Mouse (Mus musculus): ENCODE measurements around the gene Cdh22. TPM values are rescaled to one million over a fixed set of nuclear protein-coding genes. Genes with fewer than 3 reads are reported as not detected.

Cdh22 gene
- polyA plus RNA-seq, 1 experiment: 0.19 TPM

DNA sequence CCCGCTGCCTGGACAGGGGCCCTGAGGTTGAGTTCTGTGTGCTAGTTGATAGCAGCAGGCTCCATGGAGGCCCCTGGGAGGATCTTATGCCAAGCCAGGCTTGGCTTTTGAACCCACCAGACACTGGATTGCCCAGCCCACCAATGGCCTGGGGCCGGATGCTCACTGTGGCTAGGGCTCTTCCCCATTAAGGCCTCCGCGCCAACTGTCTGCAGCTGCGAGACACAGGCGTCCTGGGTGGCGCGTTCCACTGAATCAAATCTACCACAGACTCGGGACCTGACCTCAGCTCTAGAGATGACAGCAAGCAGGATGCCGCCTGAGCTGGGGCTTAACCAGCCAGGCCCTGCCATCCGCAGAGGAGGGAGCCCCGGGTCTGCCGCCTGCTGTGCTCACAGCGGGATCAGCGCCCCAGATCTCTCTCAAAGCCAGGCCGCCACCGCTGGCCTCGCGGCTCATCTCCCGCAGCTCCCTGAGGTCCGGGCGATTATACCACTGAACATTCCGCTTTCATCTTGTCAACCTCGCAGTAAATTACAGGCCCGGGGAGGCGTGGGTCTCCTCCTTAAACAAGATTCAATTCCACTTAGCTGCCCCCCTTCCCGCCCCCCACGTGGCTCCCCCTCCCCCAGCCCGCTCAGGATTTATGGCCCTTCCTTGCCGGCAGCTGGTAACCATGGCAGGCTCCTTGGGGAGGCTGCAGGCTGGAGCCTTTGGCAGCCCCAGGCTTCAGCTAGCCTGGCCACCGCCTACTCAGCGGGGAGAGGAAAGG lies 39.1 kb downstream of the Cdh22 start:
- H3K4me3 ChIP-seq (ENCODE audit: insufficient read depth, low read depth, low read length): no peak overlapping the region

DNA sequence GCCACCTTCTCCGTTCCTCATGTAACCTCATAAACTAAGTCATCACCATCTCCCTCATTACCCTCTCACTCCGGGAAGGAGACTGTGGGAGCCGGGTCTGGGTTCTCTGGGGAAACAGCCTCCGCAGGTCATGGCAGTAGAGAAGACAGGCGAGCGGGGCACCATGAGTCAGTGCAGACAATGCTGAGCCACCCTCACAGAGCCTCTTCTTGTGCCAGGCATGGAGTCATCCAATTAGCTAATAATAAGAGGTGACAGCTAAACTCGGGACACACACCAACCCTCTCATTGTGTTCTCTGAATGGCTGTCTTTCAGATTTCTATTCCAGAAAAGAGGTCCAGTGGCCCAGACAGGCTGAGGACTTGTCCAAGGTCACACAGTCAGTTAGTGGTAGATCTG lies 43.2 kb downstream of the Cdh22 start:
- WGBS: 43% methylated on average over 7 of the region's 7 CpGs
- Histone ChIP-seq H3K4me3 (ENCODE audit: insufficient read depth, low read depth, low read length) (no peak overlapping the region), H3K36me3 (ENCODE audit: control insufficient read depth, insufficient read depth, low read length) (no peaks in the 10 kb centered on the region), H3K27me3 (replicated peaks; ENCODE audit: control insufficient read depth, insufficient read depth, low read length) (no peaks in the 10 kb centered on the region), H3K27ac (ENCODE audit: insufficient read depth, low read depth, low read length) (no peak overlapping the region), H3K4me1 (ENCODE audit: control insufficient read depth, insufficient read depth, low read length) (no peaks in the 10 kb centered on the region; the same call in 1 of the 2 replicates)
- TF ChIP-seq POLR2A (IDR thresholded peaks at IDR 0.05; ENCODE audit: low read depth, low read length) (no peak), CTCF (conservative IDR thresholded peaks at IDR 0.05; ENCODE audit: insufficient read depth, insufficient read length, low read depth, low read length) (no peak)
- no peak for DNase-seq

More for the DNA sequence above, 39.1 kb downstream of the Cdh22 start:
- WGBS: 9% methylated on average over 32 of the region's 32 CpGs
- Histone ChIP-seq H3K27me3 (replicated peaks; ENCODE audit: control insufficient read depth, insufficient read depth, low read length) (no peaks in the 10 kb centered on the region), H3K4me1 (ENCODE audit: control insufficient read depth, insufficient read depth, low read length) (no peaks in the 10 kb centered on the region), H3K27ac (ENCODE audit: insufficient read depth, low read depth, low read length) (no peak overlapping the region), H3K36me3 (ENCODE audit: control insufficient read depth, insufficient read depth, low read length) (no peaks in the 10 kb centered on the region)
- no peak for DNase-seq
- TF ChIP-seq POLR2A (IDR thresholded peaks at IDR 0.05; ENCODE audit: low read depth, low read length) (no peak), CTCF (conservative IDR thresholded peaks at IDR 0.05; ENCODE audit: insufficient read depth, insufficient read length, low read depth, low read length) (no peak)

DNA sequence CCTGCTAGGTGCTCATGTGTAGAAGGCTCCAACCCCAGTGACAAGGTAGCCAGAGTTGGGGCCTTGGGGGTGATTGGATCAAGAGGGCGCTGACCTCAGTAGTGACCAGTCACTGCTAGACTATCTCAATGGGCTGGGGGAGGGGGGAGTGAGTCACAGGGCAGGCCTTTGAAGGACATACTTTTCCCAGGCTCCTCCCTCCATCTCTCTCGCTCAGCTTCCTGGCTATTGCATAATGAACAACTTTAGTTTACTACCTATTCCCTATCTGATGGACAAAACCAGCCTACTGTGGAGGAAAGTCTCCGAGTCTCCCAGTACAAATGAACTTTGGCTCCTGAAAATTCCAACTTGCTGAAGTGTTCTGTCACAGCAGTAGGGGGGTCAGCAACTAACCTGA lies 45.1 kb downstream of the Cdh22 start:
- Histone ChIP-seq H3K27ac (ENCODE audit: insufficient read depth, low read depth, low read length) (peak overlapping the region; percentile 39; the same call in 1 of the 2 replicates), H3K4me1 (ENCODE audit: control insufficient read depth, insufficient read depth, low read length) (no peaks in the 10 kb centered on the region; the same call in 1 of the 2 replicates), H3K4me3 (ENCODE audit: insufficient read depth, low read depth, low read length) (no peak overlapping the region), H3K27me3 (replicated peaks; ENCODE audit: control insufficient read depth, insufficient read depth, low read length) (no peaks in the 10 kb centered on the region), H3K36me3 (ENCODE audit: control insufficient read depth, insufficient read depth, low read length) (no peaks in the 10 kb centered on the region)
- peak; percentile 67 for DNase-seq
- 42% methylated on average over 3 of the region's 3 CpGs for WGBS
- no peak for TF ChIP-seq CTCF (conservative IDR thresholded peaks at IDR 0.05; ENCODE audit: insufficient read depth, insufficient read length, low read depth, low read length)
- TF ChIP-seq POLR2A (IDR thresholded peaks at IDR 0.05; ENCODE audit: low read depth, low read length): no peak

DNA sequence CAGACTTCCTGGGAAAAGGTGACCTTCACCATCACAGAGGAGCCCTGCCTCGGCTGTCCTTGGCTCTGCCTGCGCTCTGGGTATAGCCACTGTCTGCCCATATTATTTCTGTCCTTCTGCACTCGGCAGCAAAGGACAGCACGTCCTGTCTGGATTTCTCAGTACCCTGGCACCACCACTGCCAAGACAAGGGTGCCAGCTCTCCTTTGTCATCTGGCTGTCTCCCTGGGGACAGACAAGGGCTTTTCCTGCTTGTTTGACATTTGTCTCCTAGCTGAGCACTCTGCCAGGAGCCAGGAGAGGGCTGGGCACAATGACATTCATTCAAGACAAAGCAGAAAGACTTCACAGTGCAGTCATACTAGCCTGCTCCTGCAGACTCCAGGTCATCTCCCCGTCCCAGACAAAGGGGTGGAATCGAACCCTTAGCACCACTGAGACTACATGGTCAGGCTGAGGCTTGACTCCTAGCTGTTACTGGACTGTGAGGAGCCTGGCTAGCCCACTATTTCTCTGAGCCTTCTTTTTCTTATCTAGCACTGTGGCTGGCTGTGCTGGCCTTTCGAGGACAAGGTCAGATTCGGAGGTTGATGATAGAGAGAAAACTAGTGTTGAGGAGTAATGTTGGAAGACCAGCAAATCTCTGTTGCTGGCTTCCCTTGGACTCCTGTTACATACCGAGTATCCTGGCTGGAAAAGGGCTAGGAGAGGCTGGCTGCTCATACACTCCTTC lies 46.8 kb downstream of the Cdh22 start:
- TF ChIP-seq CTCF (conservative IDR thresholded peaks at IDR 0.05; ENCODE audit: insufficient read depth, insufficient read length, low read depth, low read length): no peak
- TF ChIP-seq POLR2A (IDR thresholded peaks at IDR 0.05; ENCODE audit: low read depth, low read length): no peak
- no peak for DNase-seq
- Histone ChIP-seq H3K27me3 (replicated peaks; ENCODE audit: control insufficient read depth, insufficient read depth, low read length) (no peaks in the 10 kb centered on the region), H3K4me1 (ENCODE audit: control insufficient read depth, insufficient read depth, low read length) (no peaks in the 10 kb centered on the region; the same call in 1 of the 2 replicates), H3K36me3 (ENCODE audit: control insufficient read depth, insufficient read depth, low read length) (no peaks in the 10 kb centered on the region), H3K27ac (ENCODE audit: insufficient read depth, low read depth, low read length) (no peak overlapping the region), H3K4me3 (ENCODE audit: insufficient read depth, low read depth, low read length) (no peak overlapping the region)
- WGBS: 79% methylated on average over 9 of the region's 9 CpGs

DNA sequence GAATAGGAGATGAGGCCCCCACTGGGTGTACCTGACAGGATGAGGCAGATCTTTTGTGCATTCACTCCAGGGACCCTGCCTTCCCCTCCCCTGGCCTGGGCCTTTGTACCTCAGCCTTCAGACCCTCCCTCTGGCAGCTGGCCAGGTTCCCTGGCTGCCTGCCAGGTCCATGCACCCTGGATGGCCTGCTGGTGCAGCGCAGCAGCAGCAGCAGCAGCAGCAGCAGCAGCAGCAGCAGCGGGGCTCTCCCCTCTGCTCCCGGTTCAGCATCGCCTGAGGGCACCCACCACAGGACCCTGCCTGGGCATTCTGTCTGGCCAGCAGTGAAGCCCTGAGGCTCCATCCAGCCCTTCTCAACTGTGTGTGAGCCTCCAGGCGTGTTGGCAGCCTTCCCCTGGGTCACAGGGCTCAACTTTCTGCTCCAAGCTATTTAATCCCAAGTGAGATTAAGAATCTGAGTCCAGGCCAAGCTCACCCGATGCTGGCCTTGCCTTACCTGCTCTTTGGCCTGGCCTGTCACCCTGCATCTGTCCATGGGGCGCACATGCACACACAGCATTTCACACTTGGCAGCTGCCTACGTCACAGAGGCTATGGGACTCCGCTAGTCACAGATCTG lies 50.5 kb downstream of the Cdh22 start:
- H3K27me3 ChIP-seq (replicated peaks; ENCODE audit: control insufficient read depth, insufficient read depth, low read length): no peaks in the 10 kb centered on the region; the same call in 1 of the 2 replicates
- 22% methylated on average over 9 of the region's 9 CpGs for WGBS
- peak; percentile 66 for DNase-seq

DNA sequence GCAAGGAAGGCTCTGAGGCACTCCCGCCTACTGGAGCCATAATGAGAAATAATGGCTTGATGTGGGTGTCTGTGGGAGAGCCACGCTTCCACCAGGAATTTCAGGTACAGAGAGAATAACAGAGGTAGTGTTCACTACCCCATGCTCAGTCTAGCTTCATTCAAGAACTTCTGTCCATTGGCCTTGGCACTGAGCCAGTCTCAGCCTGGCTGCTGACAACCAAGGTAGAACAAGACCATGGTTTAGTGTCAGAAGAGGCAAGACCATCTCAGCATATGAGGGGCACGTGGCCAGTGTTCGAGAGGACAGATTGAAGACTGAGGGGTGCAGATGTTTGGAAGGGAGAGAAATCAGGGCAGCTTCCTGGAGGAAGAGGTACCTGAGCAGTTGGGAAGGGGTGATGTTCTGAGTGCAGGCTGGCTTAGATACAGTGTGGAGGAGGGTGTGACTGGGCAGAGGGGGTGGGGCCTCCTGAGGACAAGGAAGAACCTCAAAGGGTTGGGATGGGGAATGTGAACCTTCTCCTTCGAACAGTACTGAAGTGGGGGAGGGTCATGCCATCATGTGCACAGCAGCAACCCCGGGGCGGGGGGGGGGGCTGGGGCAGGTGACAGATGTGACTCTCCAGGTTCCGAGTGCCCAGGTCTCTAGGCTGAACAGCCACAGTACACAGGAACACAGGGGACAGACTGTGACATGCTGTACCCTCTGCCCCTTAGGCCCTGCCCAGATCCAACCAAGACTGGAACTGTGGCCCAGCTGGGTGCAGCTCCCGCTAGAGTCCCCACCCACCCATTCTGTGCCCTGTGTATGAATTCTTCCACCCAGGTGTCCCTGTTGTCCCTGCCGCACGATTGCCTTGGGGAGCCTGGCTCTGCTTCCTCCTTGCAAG lies 52.3 kb downstream of the Cdh22 start:
- Histone ChIP-seq H3K27ac (ENCODE audit: insufficient read depth, low read depth, low read length) (no peak overlapping the region), H3K4me1 (ENCODE audit: control insufficient read depth, insufficient read depth, low read length) (no peaks in the 10 kb centered on the region), H3K27me3 (replicated peaks; ENCODE audit: control insufficient read depth, insufficient read depth, low read length) (no peaks in the 10 kb centered on the region; the same call in 1 of the 2 replicates), H3K36me3 (ENCODE audit: control insufficient read depth, insufficient read depth, low read length) (no peaks in the 10 kb centered on the region), H3K4me3 (ENCODE audit: insufficient read depth, low read depth, low read length) (no peak overlapping the region)
- WGBS: 60% methylated on average over 11 of the region's 11 CpGs
- TF ChIP-seq POLR2A (IDR thresholded peaks at IDR 0.05; ENCODE audit: low read depth, low read length): no peak
- TF ChIP-seq CTCF (conservative IDR thresholded peaks at IDR 0.05; ENCODE audit: insufficient read depth, insufficient read length, low read depth, low read length): no peak
- DNase-seq: no peak

More for the DNA sequence above, 50.5 kb downstream of the Cdh22 start:
- Histone ChIP-seq H3K27ac (ENCODE audit: insufficient read depth, low read depth, low read length) (no peak overlapping the region), H3K4me1 (ENCODE audit: control insufficient read depth, insufficient read depth, low read length) (no peaks in the 10 kb centered on the region), H3K4me3 (ENCODE audit: insufficient read depth, low read depth, low read length) (no peak overlapping the region), H3K36me3 (ENCODE audit: control insufficient read depth, insufficient read depth, low read length) (no peaks in the 10 kb centered on the region)
- TF ChIP-seq CTCF (conservative IDR thresholded peaks at IDR 0.05; ENCODE audit: insufficient read depth, insufficient read length, low read depth, low read length) (no peak), POLR2A (IDR thresholded peaks at IDR 0.05; ENCODE audit: low read depth, low read length) (no peak)

All from kidney, adult 2 months (tissue).